Mouse (Mus musculus) gastrocnemius, adult 18-20 months (tissue): ENCODE measurements around the gene Mmachc. TPM values are rescaled to one million over a fixed set of nuclear protein-coding genes. Genes with fewer than 3 reads are reported as not detected.

ENCODE experiments used
- total RNA-seq, 2 experiments: library from RNA; stranded (reverse); gene quantifications; 2 replicates each; pipeline ENCODE4 v1.2.3; 2021

Mmachc gene
- total RNA-seq, 2 experiments from 2014 or later = 33.3 to 34.9 TPM

Other genes with a start within 250 kb of the Mmachc start
- gene Mast2, start 244.2 kb downstream of the Mmachc start, total RNA-seq = 10 to 100 TPM; 90.1 to 90.3 TPM
- gene Ipp, start 200.9 kb downstream of the Mmachc start, total RNA-seq = 10 to 100 TPM; 19.0 to 20.8 TPM
- gene Tmem69, start 152.5 kb downstream of the Mmachc start, total RNA-seq = 10 to 100 TPM; 18.1 to 18.5 TPM
- 10 to 100 TPM; 38.7 to 40.9 TPM for gene Gpbp1l1, start 150.7 kb downstream of the Mmachc start, total RNA-seq
- 1 to 10 TPM; 1.3 to 1.7 TPM for gene Ccdc17, start 111.8 kb downstream of the Mmachc start, total RNA-seq
- gene Nasp, start 80.5 kb downstream of the Mmachc start, total RNA-seq = 10 to 100 TPM in 1 of 2 experiments, 1 to 10 TPM in 1; 9.1 to 10.6 TPM
- gene Akr1a1, start 56.7 kb downstream of the Mmachc start, total RNA-seq = 100 to 1,000 TPM; 182 to 198 TPM
- gene Prdx1, start 22.9 kb downstream of the Mmachc start, total RNA-seq = 100 to 1,000 TPM; 267 to 272 TPM
- 1 to 10 TPM; 2.2 to 2.6 TPM for gene Ccdc163, start 103 bp upstream of the Mmachc start, total RNA-seq
- gene Tesk2, start 12.5 kb upstream of the Mmachc start, total RNA-seq = 1 to 10 TPM; 1.6 to 1.8 TPM
- gene Toe1, start 99.2 kb upstream of the Mmachc start, total RNA-seq = 1 to 10 TPM; 3.7 to 4.7 TPM
- under 1 TPM; 0.80 to 0.88 TPM for gene Mutyh, start 99.3 kb upstream of the Mmachc start, total RNA-seq
- gene Hpdl, start 113.3 kb upstream of the Mmachc start, total RNA-seq = 1 to 10 TPM; 1.1 to 1.6 TPM
- gene Zswim5, start 169.0 kb upstream of the Mmachc start, total RNA-seq = under 1 TPM; 0.07 to 0.19 TPM